Mouse (Mus musculus): ENCODE measurements around the gene C2cd5.

C2cd5 gene

DNA sequence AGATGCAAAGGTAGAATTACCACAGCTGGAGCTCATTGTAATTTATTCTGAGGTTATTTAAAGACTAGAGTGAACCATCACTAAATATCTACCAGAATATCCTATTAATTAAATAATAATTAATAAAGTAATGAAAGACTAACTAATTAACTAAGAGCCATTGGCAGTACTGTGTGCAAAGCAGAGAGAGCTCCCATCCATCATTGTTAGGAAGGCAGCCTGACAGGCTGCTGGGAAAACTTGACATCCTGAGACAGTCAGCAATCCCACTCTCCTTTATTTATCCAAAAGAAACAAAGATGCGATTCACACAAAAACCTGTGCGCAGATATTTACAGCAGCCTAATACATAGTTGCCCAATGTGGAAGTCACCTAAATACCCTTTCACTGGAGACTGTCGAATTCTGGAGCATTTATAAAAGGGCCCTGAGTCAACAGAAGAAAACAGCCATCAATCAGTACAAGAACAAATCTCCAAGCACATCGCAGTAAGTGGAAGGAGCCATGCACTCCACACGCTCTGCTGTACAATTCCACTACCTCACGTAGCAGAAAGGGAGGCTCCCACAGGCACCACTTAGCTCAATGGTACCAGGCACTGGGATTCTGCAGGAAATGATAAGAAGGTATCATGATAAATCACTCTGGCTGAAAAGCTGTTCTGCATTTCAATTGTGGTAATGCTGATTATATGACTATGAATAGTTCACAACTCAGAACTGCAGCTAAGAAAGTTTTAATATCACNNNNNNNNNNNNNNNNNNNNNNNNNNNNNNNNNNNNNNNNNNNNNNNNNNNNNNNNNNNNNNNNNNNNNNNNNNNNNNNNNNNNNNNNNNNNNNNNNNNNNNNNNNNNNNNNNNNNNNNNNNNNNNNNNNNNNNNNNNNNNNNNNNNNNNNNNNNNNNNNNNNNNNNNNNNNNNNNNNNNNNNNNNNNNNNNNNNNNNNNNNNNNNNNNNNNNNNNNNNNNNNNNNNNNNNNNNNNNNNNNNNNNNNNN, 120.0 kb downstream of the C2cd5 start:
- no peak for DNase-seq (ENCODE audit: low spot score)

DNA sequence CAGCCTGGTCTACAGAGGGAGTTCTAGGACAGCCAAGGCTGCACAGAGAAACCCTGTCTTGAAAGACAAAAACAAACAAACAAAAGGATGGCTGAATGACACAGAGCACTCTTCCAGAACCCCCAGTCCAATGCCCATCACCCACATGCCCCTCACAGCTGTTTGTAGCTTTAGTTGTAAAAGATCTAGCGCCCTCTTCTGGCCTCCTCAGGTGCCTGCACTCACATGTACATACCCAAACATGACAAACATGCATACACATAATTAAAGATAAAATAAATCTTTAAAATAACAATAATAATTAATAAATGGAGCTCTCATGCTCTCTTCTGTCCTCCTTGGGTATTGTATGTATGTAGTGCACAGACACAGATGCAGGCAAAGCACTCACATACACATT, 122.7 kb downstream of the C2cd5 start:
- DNase-seq (ENCODE audit: low spot score), result no peak

DNA sequence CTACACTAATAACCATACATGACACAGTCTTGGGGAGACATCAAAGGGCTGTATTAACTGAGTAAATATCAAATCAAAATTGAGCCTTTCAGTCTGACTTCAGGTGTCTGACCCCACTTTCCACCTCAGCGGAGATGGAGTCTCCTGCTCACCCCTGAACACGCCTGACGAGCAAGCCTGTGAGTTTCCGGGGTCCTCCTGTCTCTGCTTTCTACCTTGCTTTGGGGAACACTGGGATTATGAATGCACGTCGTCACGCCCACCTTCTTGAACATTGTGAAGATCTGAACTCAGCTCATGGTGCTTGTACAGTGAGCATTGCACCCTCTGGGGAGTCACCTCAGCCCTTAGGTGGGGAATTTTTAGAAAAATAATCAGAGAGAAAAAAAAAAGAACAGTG, 126.7 kb downstream of the C2cd5 start:
- no peak for DNase-seq (ENCODE audit: low spot score)

DNA sequence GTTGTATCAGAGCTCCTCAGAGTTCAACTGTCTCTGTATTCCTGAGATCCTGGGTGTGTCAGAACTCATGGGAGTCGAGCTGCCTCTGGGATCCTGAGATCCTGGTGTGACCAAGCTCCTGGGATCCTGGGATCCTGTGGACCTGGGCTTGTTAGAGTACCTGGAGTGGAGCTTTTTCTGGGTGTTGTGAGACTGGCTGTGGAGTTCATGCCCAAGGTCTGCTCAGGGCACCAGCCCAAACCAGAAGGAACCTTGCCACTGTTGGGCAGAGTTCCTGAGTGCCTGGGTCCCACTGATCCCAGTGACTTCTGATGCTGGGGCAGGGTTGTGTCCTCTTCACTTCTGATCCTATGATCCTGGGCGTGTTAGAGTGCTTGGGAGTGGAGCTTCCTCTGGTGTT, 127.7 kb downstream of the C2cd5 start:
- no peak for DNase-seq (ENCODE audit: low spot score)

DNA sequence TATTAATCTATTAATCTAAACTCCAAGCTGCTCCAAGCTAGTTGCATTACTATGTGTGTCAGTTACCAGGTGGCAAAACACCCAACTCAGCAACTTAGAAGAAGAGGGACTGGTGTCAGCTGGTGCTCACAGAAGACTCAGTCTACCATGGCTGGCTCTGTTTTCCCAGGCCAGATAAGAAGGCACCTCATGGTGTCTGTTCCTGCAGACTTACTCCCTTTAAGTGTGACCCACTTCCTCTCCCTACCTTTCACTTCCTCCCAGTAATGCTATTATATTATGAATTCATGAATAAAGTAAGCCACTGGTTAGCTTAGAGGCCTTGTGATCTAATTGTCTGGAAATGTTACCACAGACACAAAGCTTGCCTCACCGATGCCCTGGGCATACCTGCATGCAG, 132.5 kb downstream of the C2cd5 start:
- no peak for DNase-seq (ENCODE audit: low spot score)

DNA sequence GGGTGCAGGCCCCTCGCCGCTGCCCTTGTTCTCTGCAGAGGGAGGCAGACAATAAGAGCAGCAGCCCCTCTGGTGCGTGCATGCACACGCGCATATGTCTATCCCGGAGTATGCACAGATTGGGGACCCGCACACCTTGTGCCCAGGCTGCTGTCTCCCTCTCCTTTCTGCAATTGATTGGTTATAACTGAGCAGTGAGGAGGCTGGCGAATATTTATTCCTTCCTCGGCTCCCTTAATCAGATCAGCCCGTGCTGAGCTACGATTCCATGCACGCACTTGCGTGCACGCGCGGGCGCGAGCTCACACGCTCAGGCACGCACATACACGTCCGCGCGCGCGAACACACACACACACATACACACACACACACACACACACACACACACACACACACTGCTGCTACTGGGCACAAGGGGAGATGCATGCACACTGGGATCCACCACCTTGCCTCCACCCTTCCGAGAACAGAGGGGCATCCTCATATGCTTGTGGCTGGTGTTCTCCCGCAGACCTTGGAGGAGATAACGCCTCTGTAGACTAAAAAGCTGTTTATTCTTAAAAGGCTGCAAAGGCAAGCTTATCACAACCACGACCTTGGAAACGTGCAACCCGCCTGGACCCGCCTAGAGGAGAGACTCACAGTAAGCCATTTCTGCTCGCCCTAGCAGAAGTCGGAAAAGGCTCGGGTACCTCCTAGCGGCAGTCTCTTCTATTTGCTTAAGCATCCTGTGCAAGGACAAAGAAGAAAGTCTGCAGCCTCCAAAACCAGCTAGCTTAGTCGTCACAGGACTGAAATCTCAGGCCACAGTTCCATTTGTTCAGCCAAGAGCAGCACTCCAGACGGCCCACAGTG, 135.2 kb downstream of the C2cd5 start:
- DNase-seq (ENCODE audit: low spot score), result peak; percentile 76

DNA sequence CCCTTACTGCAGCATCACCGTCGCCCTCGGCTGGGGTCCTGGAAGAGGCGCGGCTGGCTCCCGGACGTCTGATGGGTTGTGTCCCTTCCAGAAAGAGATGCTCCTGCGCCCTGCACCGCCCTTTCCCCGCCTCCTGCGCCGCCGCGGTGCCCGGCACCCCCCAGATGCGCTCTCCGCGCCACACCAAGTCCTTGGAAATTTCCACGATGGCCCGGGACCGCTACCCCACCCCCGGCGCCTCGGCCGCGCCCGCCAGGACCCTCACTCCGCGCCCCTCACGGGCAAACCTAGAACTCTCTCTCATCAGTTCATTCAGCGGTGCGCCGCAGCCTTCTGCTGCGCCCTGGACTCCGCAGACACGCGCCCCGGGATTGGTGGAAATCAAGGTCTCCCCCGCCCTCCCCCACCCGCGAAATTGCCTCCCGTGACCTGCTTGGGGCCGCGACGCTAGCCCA, 135.8 kb downstream of the C2cd5 start, which contains the start of gene St8sia1:
Gene St8sia1, minus strand, starts transcription at position 377 of the 455 bp plus-strand sequence.
- no peak for DNase-seq (ENCODE audit: low spot score)

DNA sequence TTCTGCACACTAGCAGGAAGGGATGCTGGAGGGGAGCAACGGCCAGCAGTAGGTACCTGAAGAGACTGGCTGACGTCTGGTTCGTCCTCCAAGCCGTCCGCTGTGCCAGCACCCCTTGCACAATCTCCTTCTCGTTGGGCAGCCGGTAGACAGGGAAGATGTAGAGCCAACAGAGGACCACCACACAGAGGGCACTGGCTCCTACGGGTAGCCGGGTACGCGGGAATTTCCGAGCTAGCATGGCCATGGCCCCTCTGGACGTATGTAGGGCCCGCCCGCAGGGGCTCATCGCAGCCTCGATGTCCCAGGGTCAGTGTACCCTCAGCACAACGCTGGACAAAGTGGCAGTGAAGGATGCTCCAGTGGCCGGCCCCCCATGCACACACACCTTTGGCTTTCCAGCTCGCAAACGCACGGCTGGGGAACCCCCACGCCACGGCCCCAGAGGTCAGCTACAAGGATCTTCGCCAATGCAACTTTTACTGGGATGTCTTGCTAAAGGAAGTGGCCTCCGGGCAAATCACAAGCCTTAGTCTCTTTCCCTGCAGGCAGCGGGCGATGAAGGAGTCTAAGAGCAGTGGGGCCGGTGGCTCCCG, 136.4 kb downstream of the C2cd5 start:
- no peak for DNase-seq (ENCODE audit: low spot score)

DNA sequence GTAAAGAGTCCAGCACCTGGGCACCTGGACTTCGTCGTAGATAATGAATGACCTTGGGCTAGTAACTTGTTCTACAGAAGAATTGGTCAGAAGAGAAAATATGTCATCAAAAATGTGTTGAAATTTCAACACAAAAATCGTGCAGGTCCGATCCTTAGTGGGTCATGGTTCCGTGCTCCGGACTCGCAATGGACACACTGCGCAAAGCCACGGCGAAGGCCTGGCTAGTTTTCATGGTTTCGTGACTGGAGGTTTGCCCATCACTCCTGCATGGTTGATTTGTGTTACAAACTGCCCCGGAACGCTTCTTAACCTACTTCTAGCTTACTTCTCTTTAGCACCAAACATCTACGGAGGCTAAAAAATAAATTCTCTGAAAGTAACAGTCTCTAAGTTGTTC, 137.1 kb downstream of the C2cd5 start:
- no peak for DNase-seq (ENCODE audit: low spot score)

DNA sequence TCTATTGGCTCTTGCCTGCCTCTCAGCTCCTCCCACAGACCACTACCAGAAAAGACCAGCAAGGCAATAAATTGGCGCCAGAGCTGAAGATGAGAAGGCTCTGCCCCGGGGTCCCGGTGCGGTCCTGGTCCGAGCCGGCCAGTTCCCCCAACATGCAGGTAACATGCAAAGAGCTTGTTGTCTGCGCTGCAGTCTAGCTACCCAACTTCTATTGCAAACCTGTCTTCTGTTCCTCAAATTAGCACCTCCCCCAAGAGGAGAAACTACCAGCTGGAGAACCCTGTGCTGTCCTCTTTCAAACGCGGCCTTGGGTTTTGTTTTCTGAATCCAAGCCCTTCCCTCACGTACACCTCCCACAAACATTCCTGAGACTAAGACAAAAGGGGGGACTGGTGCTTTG, 137.5 kb downstream of the C2cd5 start:
- DNase-seq (ENCODE audit: low spot score), result no peak

DNA sequence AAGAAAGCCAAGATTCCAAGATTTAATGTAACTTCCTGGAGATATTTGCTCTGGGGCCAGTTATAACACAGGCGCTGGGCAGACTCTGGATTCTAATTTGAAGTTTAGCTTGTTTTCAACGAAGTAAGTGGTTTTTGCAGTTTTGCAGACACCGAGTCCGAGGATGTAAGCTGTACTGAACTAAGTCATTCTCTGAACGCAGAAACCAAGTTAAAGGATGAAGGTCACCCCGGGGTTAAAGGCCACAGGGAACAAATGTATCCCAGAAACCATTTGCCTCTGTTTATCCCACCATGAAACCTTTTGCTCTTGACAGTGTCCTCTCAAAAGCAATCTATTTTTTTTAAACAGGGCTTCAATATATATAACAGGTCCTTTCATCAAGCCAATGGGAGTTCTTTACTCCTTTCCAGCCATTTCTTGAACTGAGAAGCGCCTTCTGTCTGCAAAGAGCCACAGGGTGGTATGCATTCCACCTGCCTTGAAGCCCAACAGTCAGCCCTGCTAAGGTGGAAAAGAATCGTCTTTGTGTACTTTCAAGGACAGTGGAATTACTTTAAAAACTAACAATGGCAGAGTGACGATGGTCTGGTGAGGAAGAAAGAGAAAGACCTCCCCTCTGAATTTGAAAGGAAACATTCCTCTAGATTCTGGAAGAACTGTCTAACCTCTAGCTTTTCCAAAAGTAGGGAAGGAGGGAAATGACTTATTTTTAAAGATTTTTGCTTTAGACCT, 138.1 kb downstream of the C2cd5 start:
- DNase-seq (ENCODE audit: low spot score), result no peak
